In the genomic region with DNA sequence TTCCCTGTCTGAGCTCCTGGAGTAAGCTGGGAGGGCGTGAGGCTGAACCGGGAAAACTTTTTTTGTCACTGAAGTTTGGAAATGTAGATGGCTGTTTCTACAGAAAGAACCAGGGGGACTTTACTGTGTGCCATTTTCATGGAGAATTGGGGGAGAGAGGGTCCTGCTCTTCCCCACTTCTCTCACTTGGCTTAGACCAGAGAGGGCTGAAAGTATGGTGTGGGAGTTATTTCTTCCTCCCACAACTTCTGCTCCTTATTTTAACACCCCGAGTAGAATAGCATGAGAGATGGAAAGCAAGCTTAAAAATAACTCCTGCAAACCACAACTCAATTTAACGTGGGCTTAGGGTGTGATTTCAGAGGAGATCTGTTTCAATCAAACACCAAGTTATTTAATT, we compare ENCODE assay signal across 11 mouse cellular contexts. TPM values are rescaled to one million over a fixed set of nuclear protein-coding genes. Genes with fewer than 3 reads are reported as not detected.
DNase-seq lines count a peak whose midpoint lies in the region; ATAC-seq lines count a peak whose summit lies in the region.
"Had no signal": no experiment of that assay in that cellular context is flagged by ENCODE, and none has a peak within 500 bp of the region (broad histone marks: within the 10 kb centered on the region; RNA-seq: fewer than 3 reads in every experiment).

No protein-coding gene starts in this region.

- H3K9ac ChIP-seq in forebrain, embryonic 13.5 days = no peak overlapping the region
- no peak overlapping the region; the same call in 1 of the 2 replicates for H3K9ac ChIP-seq in embryonic facial prominence, embryonic 15.5 days
- H3K9ac ChIP-seq in limb, embryonic 13.5 days = peak overlapping the region; percentile 76
- peak overlapping the region; percentile 40; the same call in 1 of the 2 replicates for H3K9ac ChIP-seq in neural tube, embryonic 12.5 days

- DNase-seq in forebrain, embryonic 10.5 days (ENCODE audit: extremely low spot score, low spot score) = peak; percentile 27
- no peak for DNase-seq in left cerebral cortex, postnatal 4 days
- DNase-seq: cerebellum, postnatal 14 days had no signal

- intact Hi-C loops in left cerebral cortex, postnatal 4 days (cut with DNase I) = no loop called here

- ATAC-seq in forebrain, embryonic 13.5 days = no peak
- ATAC-seq in embryonic facial prominence, embryonic 15.5 days (ENCODE audit: insufficient number of reproducible peaks, low FRiP score, low TSS enrichment, low read depth) = no peak
- ATAC-seq in limb, embryonic 13.5 days (ENCODE audit: low FRiP score, low read depth) = no peak
- ATAC-seq in neural tube, embryonic 12.5 days (ENCODE audit: low FRiP score, low read depth) = no peak
- ATAC-seq in megakaryocyte-erythroid progenitor cell, adult 5-6 weeks (replicated peaks; ENCODE audit: low FRiP score, low TSS enrichment, poor library complexity, severe bottlenecking) = no peak
- no peak for ATAC-seq in frontal cortex, adult (ENCODE audit: low TSS enrichment)

- WGBS in forebrain, embryonic 10.5 days = 1% methylated on average over 4 of the region's 4 CpGs
- 0% methylated on average over 4 of the region's 4 CpGs for WGBS in forebrain, embryonic 13.5 days
- WGBS in embryonic facial prominence, embryonic 15.5 days = 6% methylated on average over 4 of the region's 4 CpGs
- 3% methylated on average over 4 of the region's 4 CpGs for WGBS in limb, embryonic 13.5 days
- 0% methylated on average over 4 of the region's 4 CpGs for WGBS in neural tube, embryonic 12.5 days

- H3K4me1 ChIP-seq in forebrain, embryonic 10.5 days = peaks cover 36% of the 10 kb centered on the region
- H3K4me1 ChIP-seq in forebrain, embryonic 13.5 days = no peaks in the 10 kb centered on the region
- H3K4me1 ChIP-seq in embryonic facial prominence, embryonic 15.5 days = no peaks in the 10 kb centered on the region
- H3K4me1 ChIP-seq in limb, embryonic 13.5 days = 0 out of 2 replicates have a peak, but pooled peaks cover 9% of the 10 kb centered on the region
- no peaks in the 10 kb centered on the region for H3K4me1 ChIP-seq in neural tube, embryonic 12.5 days

- H3K9me3 ChIP-seq in forebrain, embryonic 10.5 days = no peaks in the 10 kb centered on the region
- H3K9me3 ChIP-seq in forebrain, embryonic 13.5 days (replicated peaks) = no peaks in the 10 kb centered on the region
- H3K9me3 ChIP-seq in embryonic facial prominence, embryonic 15.5 days (replicated peaks) = no peaks in the 10 kb centered on the region
- H3K9me3 ChIP-seq in limb, embryonic 13.5 days = no peaks in the 10 kb centered on the region
- no peaks in the 10 kb centered on the region for H3K9me3 ChIP-seq in neural tube, embryonic 12.5 days

- no peak overlapping the region for H3K4me2 ChIP-seq in forebrain, embryonic 13.5 days
- H3K4me2 ChIP-seq in embryonic facial prominence, embryonic 15.5 days (replicated peaks) = peak overlapping the region; percentile 34
- H3K4me2 ChIP-seq in limb, embryonic 13.5 days (replicated peaks) = peak overlapping the region; percentile 65
- H3K4me2 ChIP-seq in neural tube, embryonic 12.5 days (replicated peaks) = peak overlapping the region; percentile 61

- peak overlapping the region; percentile 52 for H3K4me3 ChIP-seq in forebrain, embryonic 10.5 days
- H3K4me3 ChIP-seq in forebrain, embryonic 13.5 days = no peak overlapping the region
- H3K4me3 ChIP-seq in embryonic facial prominence, embryonic 15.5 days (replicated peaks) = peak overlapping the region; percentile 50
- peak overlapping the region; percentile 46 for H3K4me3 ChIP-seq in limb, embryonic 13.5 days
- peak overlapping the region; percentile 41 for H3K4me3 ChIP-seq in neural tube, embryonic 12.5 days

- H3K27me3 ChIP-seq in forebrain, embryonic 10.5 days (ENCODE audit: poor library complexity, severe bottlenecking) = peaks cover 100% of the 10 kb centered on the region
- H3K27me3 ChIP-seq in forebrain, embryonic 13.5 days = peaks cover 96% of the 10 kb centered on the region
- peaks cover 57% of the 10 kb centered on the region for H3K27me3 ChIP-seq in embryonic facial prominence, embryonic 15.5 days
- H3K27me3 ChIP-seq in limb, embryonic 13.5 days = peaks cover 71% of the 10 kb centered on the region
- peaks cover 73% of the 10 kb centered on the region for H3K27me3 ChIP-seq in neural tube, embryonic 12.5 days (replicated peaks)

- no peaks in the 10 kb centered on the region for H3K36me3 ChIP-seq in forebrain, embryonic 10.5 days (replicated peaks)
- no peaks in the 10 kb centered on the region for H3K36me3 ChIP-seq in forebrain, embryonic 13.5 days (ENCODE audit: poor library complexity, severe bottlenecking)
- H3K36me3 ChIP-seq in embryonic facial prominence, embryonic 15.5 days = no peaks in the 10 kb centered on the region
- H3K36me3 ChIP-seq in limb, embryonic 13.5 days = no peaks in the 10 kb centered on the region
- no peaks in the 10 kb centered on the region for H3K36me3 ChIP-seq in neural tube, embryonic 12.5 days

- peak overlapping the region; percentile 87 for H3K27ac ChIP-seq in forebrain, embryonic 10.5 days
- H3K27ac ChIP-seq in forebrain, embryonic 13.5 days = no peak overlapping the region
- H3K27ac ChIP-seq in embryonic facial prominence, embryonic 15.5 days (replicated peaks) = peak overlapping the region; percentile 69
- H3K27ac ChIP-seq in limb, embryonic 13.5 days = peak overlapping the region; percentile 72
- no peak overlapping the region; the same call in 1 of the 2 replicates for H3K27ac ChIP-seq in neural tube, embryonic 12.5 days

RNA-seq across cellular contexts. Expression of gene Tfap2b, which starts 4.0 kb away (rescaled TPM):
- polyA plus RNA-seq in forebrain, embryonic 10.5 days (2016; fragmentation: Nextera tagmentation; extraction: Ambion mirVana) = 29.8 and 32.2 TPM in 2 replicates
- polyA plus RNA-seq in forebrain, embryonic 13.5 days (2015; fragmentation: Nextera tagmentation; extraction: Ambion mirVana) = 3.2 and 4.3 TPM in 2 replicates
- 50.3 and 51.9 TPM in 2 replicates for polyA plus RNA-seq in embryonic facial prominence, embryonic 15.5 days (2015; fragmentation: Nextera tagmentation; extraction: Ambion mirVana)
- 57.2 and 66.0 TPM in 2 replicates for polyA plus RNA-seq in limb, embryonic 13.5 days (2015; fragmentation: Nextera tagmentation; extraction: Ambion mirVana)
- 78.6 and 88.6 TPM in 2 replicates for polyA plus RNA-seq in neural tube, embryonic 12.5 days (2016; fragmentation: Nextera tagmentation; extraction: Ambion mirVana)
- not detected in 2 replicates for total RNA-seq in megakaryocyte-erythroid progenitor cell, adult 5-6 weeks (2014; fragmentation: Nextera tagmentation)
- not detected in 2 replicates for total RNA-seq in megakaryocyte-erythroid progenitor cell, adult 5-6 weeks (2017)
- total RNA-seq in left cerebral cortex, postnatal 4 days (2021) = 1 to 10 TPM; 1.1 to 1.5 TPM
- total RNA-seq: ES-E14; liver, adult 2 months had no signal

Comparison
In these comparisons a context has a peak if more than half of its experiments do, and no peak if none do; other contexts are left out.
1. H3K27ac ChIP-seq: peak in forebrain, embryonic 10.5 days (single experiment), embryonic facial prominence, embryonic 15.5 days (single experiment) and limb, embryonic 13.5 days (single experiment); none in forebrain, embryonic 13.5 days (single experiment) and neural tube, embryonic 12.5 days (single experiment).
2. H3K9ac ChIP-seq: peak in limb, embryonic 13.5 days (single experiment) and neural tube, embryonic 12.5 days (single experiment); none in forebrain, embryonic 13.5 days (single experiment) and embryonic facial prominence, embryonic 15.5 days (single experiment).